14 mouse cellular contexts compared by ENCODE assay signal in the genomic region with DNA sequence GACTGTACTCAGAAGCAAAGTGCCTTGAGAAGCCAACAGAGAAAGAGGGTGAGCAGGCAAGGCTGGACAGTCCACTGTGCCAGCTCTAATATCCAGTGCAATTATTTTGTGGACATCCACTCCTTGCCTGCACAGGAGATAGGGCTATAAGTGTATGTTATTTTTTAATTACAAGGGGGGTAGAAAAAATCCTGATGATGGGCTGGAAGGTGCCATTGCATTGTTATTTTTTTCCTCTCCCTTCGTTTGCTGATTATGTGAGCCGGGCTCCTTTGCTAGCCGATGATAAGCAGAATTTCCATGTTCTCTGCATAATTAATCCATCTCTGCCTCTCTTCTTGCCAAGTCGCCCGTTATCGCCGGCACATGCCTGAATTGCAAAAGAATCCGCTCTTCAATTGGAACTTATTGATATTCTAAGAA.
DNase-seq lines count a peak whose midpoint lies in the region; ATAC-seq lines count a peak whose summit lies in the region.
"Had no signal": no experiment of that assay in that cellular context is flagged by ENCODE, and none has a peak within 500 bp of the region (broad histone marks: within the 10 kb centered on the region; RNA-seq: fewer than 3 reads in every experiment).

No protein-coding gene starts in this region.

- H3K4me2 ChIP-seq in forebrain, embryonic 14.5 days (ENCODE audit: low read length) = peak overlapping the region; percentile 42
- H3K4me2 ChIP-seq in midbrain, embryonic 15.5 days = peak overlapping the region; percentile 34
- no peak overlapping the region for H3K4me2 ChIP-seq in liver, embryonic 12.5 days
- H3K4me2 ChIP-seq: heart, embryonic 15.5 days; limb, embryonic 15.5 days had no signal

- no peak overlapping the region for H3K27ac ChIP-seq in forebrain, embryonic 14.5 days (ENCODE audit: low read depth, low read length)
- H3K27ac ChIP-seq in midbrain, embryonic 15.5 days = peak overlapping the region; percentile 69
- H3K27ac ChIP-seq in liver, embryonic 12.5 days = no peak overlapping the region
- H3K27ac ChIP-seq: heart, embryonic 15.5 days; limb, embryonic 15.5 days had no signal

- 13% methylated on average over 8 of the region's 8 CpGs for WGBS in forebrain, embryonic 14.5 days
- WGBS in midbrain, embryonic 15.5 days = 52% methylated on average over 8 of the region's 8 CpGs
- 57% methylated on average over 8 of the region's 8 CpGs for WGBS in liver, embryonic 12.5 days (ENCODE audit: insufficient replicate concordance)

- no peak overlapping the region for H3K9ac ChIP-seq in forebrain, embryonic 14.5 days (ENCODE audit: low read length)
- H3K9ac ChIP-seq in midbrain, embryonic 15.5 days = no peak overlapping the region
- H3K9ac ChIP-seq in liver, embryonic 12.5 days = no peak overlapping the region
- H3K9ac ChIP-seq: heart, embryonic 15.5 days; limb, embryonic 15.5 days had no signal

- peak; percentile 71 for ATAC-seq in forebrain, embryonic 14.5 days
- ATAC-seq in midbrain, embryonic 15.5 days (replicated peaks) = peak; percentile 70
- ATAC-seq in liver, embryonic 12.5 days = no peak
- ATAC-seq: lung, postnatal 0 days had no signal

- peaks cover 4% of the 10 kb centered on the region for H3K4me1 ChIP-seq in forebrain, embryonic 14.5 days (ENCODE audit: control insufficient read depth, insufficient read depth, low read length)
- 0 out of 2 replicates have a peak, but pooled peaks cover 3% of the 10 kb centered on the region for H3K4me1 ChIP-seq in midbrain, embryonic 15.5 days
- H3K4me1 ChIP-seq in liver, embryonic 12.5 days = no peaks in the 10 kb centered on the region
- H3K4me1 ChIP-seq: limb, embryonic 15.5 days had no signal

- peak overlapping the region; percentile 17; the same call in 1 of the 2 replicates for H3K4me3 ChIP-seq in forebrain, embryonic 14.5 days (ENCODE audit: low read depth, low read length)
- H3K4me3 ChIP-seq in midbrain, embryonic 15.5 days = peak overlapping the region; percentile 10
- H3K4me3 ChIP-seq in liver, embryonic 12.5 days = no peak overlapping the region
- H3K4me3 ChIP-seq: heart, embryonic 15.5 days; limb, embryonic 15.5 days had no signal

- DNase-seq in frontal cortex, postnatal 36 days (ENCODE audit: low spot score in 2 of 2) = peak; percentile 5 to 6
- DNase-seq in frontal cortex, postnatal 25 days (ENCODE audit: low spot score in 2 of 2) = no peak
- peak; percentile 3 for DNase-seq in right cerebral cortex, adult 18-20 months
- no peak for DNase-seq in right cerebral cortex, postnatal 14 days
- DNase-seq in forebrain, embryonic 14.5 days (ENCODE audit: low spot score) = peak; percentile 63
- no peak for DNase-seq in gastrocnemius, adult 18-20 months (ENCODE audit: low spot score)
- DNase-seq: adrenal gland, postnatal 14 days; gastrocnemius, postnatal 10 days; thymus, postnatal 25 days had no signal

- H3K36me3 ChIP-seq in forebrain, embryonic 14.5 days (ENCODE audit: control insufficient read depth, insufficient read depth, low read length) = no peaks in the 10 kb centered on the region
- no peaks in the 10 kb centered on the region for H3K36me3 ChIP-seq in midbrain, embryonic 15.5 days (replicated peaks)
- H3K36me3 ChIP-seq in liver, embryonic 12.5 days = no peaks in the 10 kb centered on the region
- H3K36me3 ChIP-seq: heart, embryonic 15.5 days; limb, embryonic 15.5 days had no signal

- H3K27me3 ChIP-seq in forebrain, embryonic 14.5 days (replicated peaks; ENCODE audit: control insufficient read depth, insufficient read depth, low read length) = no peaks in the 10 kb centered on the region
- H3K27me3 ChIP-seq in midbrain, embryonic 15.5 days (replicated peaks) = no peaks in the 10 kb centered on the region
- H3K27me3 ChIP-seq in liver, embryonic 12.5 days (replicated peaks) = no peaks in the 10 kb centered on the region
- H3K27me3 ChIP-seq: heart, embryonic 15.5 days; limb, embryonic 15.5 days had no signal

- H3K9me3 ChIP-seq in forebrain, embryonic 14.5 days (replicated peaks; ENCODE audit: control insufficient read depth, low read length) = no peaks in the 10 kb centered on the region
- H3K9me3 ChIP-seq in midbrain, embryonic 15.5 days = no peaks in the 10 kb centered on the region
- H3K9me3 ChIP-seq in liver, embryonic 12.5 days (replicated peaks) = no peaks in the 10 kb centered on the region
- H3K9me3 ChIP-seq: heart, embryonic 15.5 days; limb, embryonic 15.5 days had no signal

Comparison
In these comparisons a context has a peak if more than half of its experiments do, and no peak if none do; other contexts are left out.
1. DNase-seq: peak in frontal cortex, postnatal 36 days (2 of 2), right cerebral cortex, adult 18-20 months (single experiment) and forebrain, embryonic 14.5 days (single experiment); none in frontal cortex, postnatal 25 days (0 of 2), right cerebral cortex, postnatal 14 days (single experiment) and gastrocnemius, adult 18-20 months (single experiment).